Mouse (Mus musculus): ENCODE results near the gene Aftph.

Gene Aftph

GRCm38 (mm10) chr11:20647902-20648625 is 93.3 kb downstream of the Aftph start:
- no peak for DNase-seq (ENCODE audit: low spot score)

- no peak for DNase-seq (ENCODE audit: low spot score)
Observed at GRCm38 (mm10) chr11:20646986-20647726, 94.2 kb downstream of the Aftph start.

- DNase-seq (ENCODE audit: low spot score) = no peak
Observed at GRCm38 (mm10) chr11:20646142-20646541, 95.2 kb downstream of the Aftph start.

- no peak for DNase-seq (ENCODE audit: low spot score)
Observed at GRCm38 (mm10) chr11:20645521-20645920, 95.9 kb downstream of the Aftph start.

GRCm38 (mm10) chr11:20644872-20645271 is 96.5 kb downstream of the Aftph start:
- DNase-seq (ENCODE audit: low spot score) = no peak

- DNase-seq (ENCODE audit: low spot score) = no peak
Observed at GRCm38 (mm10) chr11:20644166-20644565, 97.2 kb downstream of the Aftph start.

GRCm38 (mm10) chr11:20643161-20643560 is 98.2 kb downstream of the Aftph start:
- DNase-seq (ENCODE audit: low spot score) = no peak

GRCm38 (mm10) chr11:20642321-20642720 is 99.1 kb downstream of the Aftph start:
- no peak for DNase-seq (ENCODE audit: low spot score)

- no peak for DNase-seq (ENCODE audit: low spot score)
Observed at GRCm38 (mm10) chr11:20639918-20640447, 101.4 kb downstream of the Aftph start.

GRCm38 (mm10) chr11:20638841-20639240 is 102.5 kb downstream of the Aftph start:
- peak; percentile 85 for DNase-seq (ENCODE audit: low spot score)

GRCm38 (mm10) chr11:20637060-20637459 is 104.3 kb downstream of the Aftph start:
- DNase-seq (ENCODE audit: low spot score) = no peak

- DNase-seq (ENCODE audit: low spot score) = peak; percentile 80
Observed at GRCm38 (mm10) chr11:20636114-20636513, 105.3 kb downstream of the Aftph start.

GRCm38 (mm10) chr11:20635646-20636045 is 105.7 kb downstream of the Aftph start:
- no peak for DNase-seq (ENCODE audit: low spot score)
